Mouse (Mus musculus) spleen, adult 10 weeks (tissue): ENCODE results near the gene Yif1a. TPM values are rescaled to one million over a fixed set of nuclear protein-coding genes. Genes with fewer than 3 reads are reported as not detected.

Source experiments
- polyA plus RNA-seq: library from polyadenylated mRNA; stranded (reverse); fragments of 350-450 nt; fragmentation: Illumina TruSeq; extraction: RNeasy Lipid Tissue Mini Kit (QIAGEN cat#74804); gene quantifications from one replicate; pipeline ENCODE4 v1.2.3, GENCODE M21; 2015; ENCODE audit warnings: low replicate concordance; ENCODE audit not compliant: insufficient read depth

Gene Yif1a
- polyA plus RNA-seq: 19.3 TPM

GRCm38 (mm10) chr19:5087884-5088728 is at the start of gene Yif1a:
Gene Yif1a, plus strand, starts transcription at chr19:5088538.

DNA sequence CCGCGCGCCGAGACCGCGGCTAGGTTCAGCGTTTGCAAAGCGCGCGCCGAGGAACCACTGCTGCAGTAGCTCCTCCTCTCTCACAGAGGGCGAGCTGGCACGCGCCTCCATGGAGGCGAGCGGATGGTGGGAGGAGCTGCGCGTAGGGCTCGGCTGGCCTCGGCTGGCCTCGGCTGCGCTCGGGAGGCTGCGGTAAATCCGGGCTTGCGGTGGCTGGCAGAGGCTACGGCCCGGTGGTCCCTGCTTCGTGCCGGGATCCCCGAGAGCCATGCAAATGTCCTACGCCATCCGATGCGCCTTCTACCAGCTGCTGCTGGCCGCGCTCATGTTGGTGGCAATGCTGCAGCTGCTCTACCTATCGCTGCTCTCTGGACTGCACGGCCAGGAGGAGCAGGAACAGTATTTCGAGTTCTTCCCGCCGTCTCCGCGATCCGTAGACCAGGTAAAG is 49.6 kb upstream of the Yif1a start, which contains the start of the genes B4gat1 and AC124502.3:
B4gat1 (plus strand) TSS at position 118 of the 448 bp plus-strand sequence.
AC124502.3 (plus strand) TSS at position 183 of the 448 bp plus-strand sequence.

DNA sequence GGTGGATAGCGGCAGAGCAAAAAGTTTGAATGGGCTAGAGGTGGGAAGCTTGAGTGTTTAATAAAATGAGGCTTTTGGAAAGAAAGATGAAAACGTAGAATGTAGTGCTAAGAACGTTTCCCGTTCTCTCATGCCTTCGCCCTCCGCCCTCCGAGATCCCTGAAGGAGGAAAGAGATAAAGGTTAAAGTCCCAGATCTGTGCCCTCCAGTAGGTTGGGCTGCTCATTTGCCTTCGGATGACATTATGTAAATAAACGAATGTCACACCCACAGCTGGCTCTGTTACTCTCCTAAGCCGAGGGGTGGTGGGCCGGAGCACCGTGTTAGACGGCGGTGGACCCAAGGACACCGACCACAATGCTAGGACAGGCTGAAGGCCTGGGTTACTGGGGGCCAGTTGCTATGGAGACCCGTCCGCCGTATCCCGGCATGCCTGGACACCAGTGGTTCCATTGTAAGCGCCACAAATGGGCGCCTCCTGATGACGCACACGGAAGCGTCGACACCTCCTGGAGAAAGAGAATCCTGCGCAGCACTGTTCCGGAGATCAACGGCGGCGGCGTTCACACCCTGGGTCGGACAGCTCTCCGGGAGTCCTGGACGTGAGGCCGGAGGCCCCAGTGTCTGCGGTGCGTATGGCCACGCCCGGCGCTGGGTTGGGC is 47.3 kb upstream of the Yif1a start, which contains the start of gene Brms1:
Brms1 (plus strand) TSS at position 493 of the 662 bp plus-strand sequence.

DNA sequence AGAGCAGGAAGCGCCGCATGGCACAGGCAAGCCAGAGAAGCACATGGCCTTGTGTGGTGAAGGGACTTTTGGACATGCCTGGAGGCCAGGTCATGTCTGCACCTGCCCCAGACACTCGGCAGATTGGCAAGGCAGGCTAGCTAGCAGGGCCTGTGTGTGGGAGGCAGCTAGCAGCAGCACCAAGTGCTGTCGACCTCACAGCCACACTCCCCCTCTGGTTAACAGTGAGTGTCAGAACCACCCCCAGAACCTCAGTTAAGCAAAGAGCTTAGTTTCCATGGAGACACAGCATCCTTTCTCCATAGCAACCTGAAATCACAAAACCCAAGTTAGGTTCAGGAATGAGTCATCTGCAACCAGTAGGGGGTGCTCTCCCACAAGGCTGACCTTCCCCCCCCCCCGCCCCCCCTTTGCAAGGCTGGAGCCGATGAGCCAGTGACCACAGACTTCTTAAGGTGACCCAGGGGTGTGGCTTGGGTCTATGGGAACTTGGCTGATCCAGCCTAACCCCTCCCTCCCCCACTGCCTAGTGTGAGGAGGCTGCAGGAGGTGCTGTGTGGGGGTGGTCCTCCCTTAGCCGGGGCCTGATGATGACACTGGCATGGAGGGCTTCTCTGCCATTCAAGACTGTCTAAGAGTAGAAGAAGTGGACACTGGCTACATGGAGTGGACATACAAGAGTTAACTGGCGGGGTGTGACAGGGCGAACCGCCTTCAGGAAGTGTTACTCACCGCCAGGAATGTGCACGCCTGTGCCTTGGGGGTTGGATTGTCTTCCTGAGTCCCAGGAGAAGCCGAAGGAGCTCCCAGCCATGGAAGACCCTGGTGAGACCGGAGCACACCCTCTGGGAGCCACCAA is 38.1 kb upstream of the Yif1a start, which contains the start of gene Rin1:
Rin1 (plus strand) TSS at position 435 of the 859 bp plus-strand sequence.

DNA sequence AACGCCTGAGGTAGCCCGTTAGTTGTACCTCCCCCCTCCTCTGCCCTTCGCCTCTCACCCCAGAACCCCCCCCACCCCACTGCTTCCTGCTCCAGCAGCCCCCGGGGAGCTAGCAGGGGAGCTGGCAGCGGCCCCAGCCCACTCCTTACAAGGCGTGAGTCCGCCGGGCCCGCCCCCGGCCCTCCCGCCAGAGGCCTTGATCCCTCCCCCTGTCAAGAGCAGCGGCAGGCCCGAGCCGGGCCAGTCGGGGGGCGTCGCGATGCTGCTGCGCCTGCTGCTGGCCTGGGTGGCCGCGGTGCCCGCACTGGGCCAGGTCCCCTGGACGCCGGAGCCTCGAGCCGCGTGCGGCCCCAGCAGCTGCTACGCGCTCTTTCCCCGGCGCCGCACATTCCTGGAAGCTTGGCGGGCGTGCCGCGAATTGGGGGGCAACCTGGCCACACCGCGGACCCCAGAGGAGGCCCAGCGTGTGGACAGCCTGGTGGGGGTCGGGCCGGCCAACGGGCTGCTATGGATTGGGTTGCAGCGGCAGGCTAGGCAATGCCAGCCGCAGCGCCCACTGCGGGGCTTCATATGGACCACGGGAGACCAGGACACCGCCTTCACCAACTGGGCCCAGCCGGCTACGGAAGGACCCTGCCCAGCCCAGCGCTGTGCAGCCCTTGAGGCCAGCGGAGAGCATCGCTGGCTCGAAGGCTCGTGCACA is 20.3 kb upstream of the Yif1a start, which contains the start of gene Cd248:
Cd248 (plus strand) TSS at position 212 of the 703 bp plus-strand sequence.

DNA sequence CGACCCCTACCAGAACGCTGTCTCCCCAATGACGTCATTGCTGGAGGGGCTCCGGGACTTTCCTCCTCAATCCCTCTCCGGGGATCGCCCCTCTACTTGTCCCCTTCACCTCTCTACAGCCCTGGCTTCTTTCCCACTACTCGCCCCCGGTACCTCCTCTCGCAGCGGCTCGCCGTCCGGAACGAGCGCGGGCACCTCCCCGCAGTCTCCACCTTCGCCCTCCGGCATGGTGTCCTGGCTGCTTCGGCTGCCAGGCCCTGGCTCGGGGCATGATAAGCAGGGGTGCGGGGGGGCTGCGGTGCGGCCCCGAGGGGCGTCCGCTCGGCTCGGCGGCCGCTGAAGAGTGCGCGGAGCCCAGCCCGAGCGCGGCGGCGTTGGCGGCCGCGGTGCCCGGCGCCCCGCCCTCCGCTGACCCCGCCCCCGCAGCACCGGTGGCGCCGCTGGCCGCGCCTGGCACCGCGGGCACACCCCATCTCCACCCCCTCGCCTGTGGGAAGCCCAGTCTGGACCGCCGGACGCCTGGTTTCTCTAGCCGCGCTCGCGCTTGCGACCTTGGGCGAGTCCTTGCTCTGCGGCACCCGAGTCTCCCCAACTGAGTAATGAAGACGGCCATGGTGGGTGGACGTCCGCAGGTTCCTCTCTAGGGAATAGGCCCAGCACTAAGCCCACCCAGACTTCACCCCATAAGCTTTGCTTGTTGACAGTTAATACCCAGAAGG is 3.0 kb upstream of the Yif1a start, which contains the start of gene Tmem151a:
Tmem151a (minus strand) TSS at position 387 of the 719 bp plus-strand sequence.

DNA sequence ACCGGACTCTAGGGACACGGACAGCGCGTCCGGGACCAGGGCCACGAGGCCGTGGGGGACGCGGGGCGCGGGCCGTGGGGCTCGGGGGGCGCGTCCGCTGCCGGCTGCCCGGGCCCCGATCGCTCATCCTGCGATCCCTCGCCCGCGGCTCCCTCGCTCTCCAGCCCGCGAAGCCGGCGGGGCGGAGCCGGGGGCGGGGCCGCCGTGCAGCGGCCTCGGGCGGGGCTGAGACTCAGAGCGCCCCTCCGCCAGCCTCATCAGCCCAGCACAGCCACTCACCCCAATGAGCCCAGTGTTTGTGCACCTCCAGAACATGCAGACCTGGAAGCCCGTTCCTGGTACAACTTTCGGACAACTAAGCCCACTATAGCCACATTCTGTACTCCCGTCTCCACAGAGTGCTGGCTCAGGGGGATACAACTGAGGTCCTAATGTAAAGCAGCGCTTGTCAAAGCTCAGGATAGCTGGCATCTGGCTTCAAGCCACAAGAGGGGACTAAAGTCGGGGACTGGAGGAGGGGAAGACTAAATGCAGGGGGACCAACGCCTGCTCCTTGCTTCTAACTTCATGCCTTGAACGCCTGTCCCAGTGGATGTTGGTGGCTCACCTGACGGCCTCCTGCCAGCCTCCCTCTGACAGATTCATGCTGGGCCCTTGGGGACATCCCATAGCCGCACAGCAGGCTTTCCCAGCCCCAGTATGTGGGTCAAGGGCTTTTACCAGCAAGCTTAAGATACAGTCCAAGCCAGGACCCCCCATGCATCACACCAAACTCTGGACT is 10.2 kb downstream of the Yif1a start, which contains the start of gene Cnih2:
Cnih2 (minus strand) TSS at position 159 of the 781 bp plus-strand sequence.

DNA sequence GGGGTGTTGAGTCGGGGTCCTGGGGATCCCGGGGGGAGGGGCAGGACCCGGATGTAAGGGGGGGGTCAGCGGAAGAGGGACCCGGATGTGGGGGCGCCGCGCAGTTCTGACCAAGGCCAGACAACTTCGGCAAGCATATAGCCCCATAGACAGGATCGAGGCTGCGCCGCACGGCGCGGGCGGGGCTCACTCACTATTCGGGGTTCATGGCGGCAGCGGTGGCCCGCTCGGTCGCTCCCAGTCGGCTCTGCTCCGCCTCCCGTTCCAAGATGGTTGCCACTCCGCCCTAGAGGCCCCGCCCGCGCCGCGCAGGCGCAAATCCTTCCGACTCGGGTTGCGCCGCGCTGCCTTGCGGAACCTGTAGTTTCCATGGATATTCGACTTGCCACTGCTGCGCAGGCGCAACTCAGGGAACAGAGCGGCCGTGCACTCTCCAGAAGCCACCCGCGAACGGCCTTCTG is 18.4 kb downstream of the Yif1a start, which contains the start of gene Rab1b:
Rab1b (minus strand) TSS at position 342 of the 461 bp plus-strand sequence.

GRCm38 (mm10) chr19:5118384-5118698 is 30.0 kb downstream of the Yif1a start, which contains the start of gene Klc2:
Gene Klc2, minus strand, starts transcription at chr19:5118560.

Other genes with a start within 250 kb of the Yif1a start
- 16.5 TPM for gene Ccs, start 249.2 kb upstream of the Yif1a start, polyA plus RNA-seq
- gene Ccdc87, start 249.2 kb upstream of the Yif1a start, polyA plus RNA-seq: 0.07 TPM
- 10.2 TPM for gene Ctsf, start 233.4 kb upstream of the Yif1a start, polyA plus RNA-seq
- not detected for gene Actn3, start 210.6 kb upstream of the Yif1a start, polyA plus RNA-seq
- gene Zdhhc24, start 209.9 kb upstream of the Yif1a start, polyA plus RNA-seq: 17.8 TPM
- 1.2 TPM for gene Bbs1, start 181.9 kb upstream of the Yif1a start, polyA plus RNA-seq
- 28.7 TPM for gene Dpp3, start 160.3 kb upstream of the Yif1a start, polyA plus RNA-seq
- 0.64 TPM for gene Peli3, start 145.4 kb upstream of the Yif1a start, polyA plus RNA-seq
- gene Mrpl11, start 126.4 kb upstream of the Yif1a start, polyA plus RNA-seq: 45.7 TPM
- gene Npas4, start 98.2 kb upstream of the Yif1a start, polyA plus RNA-seq: 0.28 TPM
- 1.3 TPM for gene Slc29a2, start 64.7 kb upstream of the Yif1a start, polyA plus RNA-seq
- 10.3 TPM for gene B4gat1, start 49.7 kb upstream of the Yif1a start, polyA plus RNA-seq
- 0.86 TPM for gene AC124502.3, start 49.6 kb upstream of the Yif1a start, polyA plus RNA-seq
- gene Brms1, start 47.2 kb upstream of the Yif1a start, polyA plus RNA-seq: 22.9 TPM
- 0.51 TPM for gene Rin1, start 38.1 kb upstream of the Yif1a start, polyA plus RNA-seq
- 1.2 TPM for gene Cd248, start 20.5 kb upstream of the Yif1a start, polyA plus RNA-seq
- gene Tmem151a, start 3.0 kb upstream of the Yif1a start, polyA plus RNA-seq: 0.29 TPM
- not detected for gene Cnih2, start 10.0 kb downstream of the Yif1a start, polyA plus RNA-seq
- gene Rab1b, start 18.5 kb downstream of the Yif1a start, polyA plus RNA-seq: 50.7 TPM
- 9.6 TPM for gene Klc2, start 30.0 kb downstream of the Yif1a start, polyA plus RNA-seq
- gene Pacs1, start 184.6 kb downstream of the Yif1a start, polyA plus RNA-seq: 26.8 TPM
- 171 TPM for gene Sf3b2, start 206.9 kb downstream of the Yif1a start, polyA plus RNA-seq
- 0.18 TPM for gene Gal3st3, start 209.8 kb downstream of the Yif1a start, polyA plus RNA-seq
- not detected for gene Catsper1, start 247.2 kb downstream of the Yif1a start, polyA plus RNA-seq